Mouse (Mus musculus) c-Kit-positive CD71-positive TER-119-positive erythroid progenitor cells, embryonic 14.5 days (primary cell): Measurements from ENCODE around the gene Tcl1b2.
"Not testable (repeated sequence)": the region's sequence is repeated elsewhere in the genome, so short reads cannot be mapped to it uniquely, and the experiment has no call there.

Source experiments
- DNase-seq: peaks from one replicate; pipeline ENCODE4 v3.0.0-alpha.2; 2013; ENCODE audit warnings: low spot score

Tcl1b2 gene

GRCm38 (mm10) chr12:105173366-105173765, 27.6 kb downstream of the Tcl1b2 start:
- DNase-seq, result no peak

GRCm38 (mm10) chr12:105174318-105174717, 28.5 kb downstream of the Tcl1b2 start:
- DNase-seq, result not testable (repeated sequence)

GRCm38 (mm10) chr12:105176044-105176443, 30.2 kb downstream of the Tcl1b2 start, which contains the start of gene Tcl1b5:
Tcl1b5 (plus strand) TSS chr12:105176344.
- not testable (repeated sequence) for DNase-seq

GRCm38 (mm10) chr12:105181040-105181644, 35.3 kb downstream of the Tcl1b2 start:
- not testable (repeated sequence) for DNase-seq

GRCm38 (mm10) chr12:105188980-105189379, 43.2 kb downstream of the Tcl1b2 start:
- DNase-seq, result not testable (repeated sequence)

- DNase-seq, result not testable (repeated sequence)
Observed at GRCm38 (mm10) chr12:105190743-105191142, 44.9 kb downstream of the Tcl1b2 start, which contains the start of gene Tcl1b3. Tcl1b3 (plus strand) TSS chr12:105191043.

GRCm38 (mm10) chr12:105199684-105200497, 54.1 kb downstream of the Tcl1b2 start:
- not testable (repeated sequence) for DNase-seq

- not testable (repeated sequence) for DNase-seq
Observed at GRCm38 (mm10) chr12:105201657-105202056, 55.8 kb downstream of the Tcl1b2 start, which contains the start of gene Tcl1b4. Tcl1b4 (plus strand) TSS chr12:105201957.
